Mouse (Mus musculus): ENCODE data around the gene Slc36a2. TPM values are rescaled to one million over a fixed set of nuclear protein-coding genes. Genes with fewer than 3 reads are reported as not detected.

Gene Slc36a2
- total and polyA plus RNA-seq, 3 experiments = 0.04 to 0.17 TPM; not detected in 1

- dilution Hi-C loops (cut with MboI; ENCODE audit: extremely low pct_ligation_motif_present, extremely low pct_unique_long_range_greater_than_20kb, low sequenced_read_pairs) = no loop called here
- H3K4me3 ChIP-seq (replicated peaks in 1 of 3; ENCODE audit: low read depth in 2 of 3, low read length in 2 of 3, poor library complexity in 1 of 3) = no peak overlapping the region
- H3K79me2 ChIP-seq (replicated peaks; ENCODE audit: control insufficient read depth, extremely low read depth, insufficient read depth, poor library complexity, severe bottlenecking) = no peaks in the 10 kb centered on the region
- H3K9ac ChIP-seq (ENCODE audit: insufficient read depth, low read depth) = no peak overlapping the region
- H3K9me3 ChIP-seq (replicated peaks; ENCODE audit: low read length) = no peaks in the 10 kb centered on the region
- no peak overlapping the region for H3K27ac ChIP-seq (ENCODE audit: insufficient read depth, low read depth)
- H3K4me1 ChIP-seq (ENCODE audit: control insufficient read depth in 1 of 2, insufficient read depth in 2 of 2) = peaks cover 18 to 41% of the 10 kb centered on the region in 2 experiments
- no peaks in the 10 kb centered on the region for H3K27me3 ChIP-seq (replicated peaks)
- no peak overlapping the region for H3K4me2 ChIP-seq (ENCODE audit: insufficient read depth, low read depth, poor library complexity, severe bottlenecking)
- TF ChIP-seq UBTF (IDR thresholded peaks at IDR 0.05; ENCODE audit: low read depth, low read length) = no peak
- TF ChIP-seq PAX5 (IDR thresholded peaks at IDR 0.05; ENCODE audit: low read length) = no peak
- TF ChIP-seq CTCF (conservative IDR thresholded peaks at IDR 0.05 in 1 of 2, IDR thresholded peaks at IDR 0.05 in 1 of 2; ENCODE audit: low read depth in 2 of 2, low read length in 2 of 2) = no peak
- TF ChIP-seq USF1 (IDR thresholded peaks at IDR 0.05; ENCODE audit: low read depth, low read length) = no peak
- no peak for TF ChIP-seq ETS1 (conservative IDR thresholded peaks at IDR 0.05; ENCODE audit: low read depth, low read length)
- TF ChIP-seq IRF4 (IDR thresholded peaks at IDR 0.05; ENCODE audit: low read depth, low read length) = no peak
- no peak for TF ChIP-seq MAX (IDR thresholded peaks at IDR 0.05; ENCODE audit: low read length)
- TF ChIP-seq ZMIZ1 (IDR thresholded peaks at IDR 0.05; ENCODE audit: low read depth, low read length) = no peak
- no peak for TF ChIP-seq BHLHE40 (IDR thresholded peaks at IDR 0.05; ENCODE audit: low read depth, low read length)
- TF ChIP-seq ZC3H11A (IDR thresholded peaks at IDR 0.05; ENCODE audit: low read depth, low read length) = no peak
- no peak for TF ChIP-seq MXI1 (IDR thresholded peaks at IDR 0.05; ENCODE audit: low read depth, low read length)
- TF ChIP-seq MAFK (IDR thresholded peaks at IDR 0.05; ENCODE audit: insufficient replicate concordance, low read length) = no peak
- TF ChIP-seq MAZ (IDR thresholded peaks at IDR 0.05; ENCODE audit: low read depth, low read length) = no peak
- TF ChIP-seq ELF1 (IDR thresholded peaks at IDR 0.05; ENCODE audit: low read depth, low read length) = no peak
- no peaks in the 10 kb centered on the region for H3K36me3 ChIP-seq (replicated peaks in 1 of 2; ENCODE audit: control insufficient read depth in 1 of 2, insufficient read depth in 1 of 2, low read length in 1 of 2)
- in situ Hi-C loops (cut with MboI; ENCODE audit: low pct_ligation_motif_present, low pct_unique_long_range_greater_than_20kb, low sequenced_read_pairs) = no loop called here
- DNase-seq (ENCODE audit: extremely low read depth) = no peak
Observed at GRCm38 (mm10) chr11:55126663-55127062, 58.2 kb downstream of the Slc36a2 start.

DNA sequence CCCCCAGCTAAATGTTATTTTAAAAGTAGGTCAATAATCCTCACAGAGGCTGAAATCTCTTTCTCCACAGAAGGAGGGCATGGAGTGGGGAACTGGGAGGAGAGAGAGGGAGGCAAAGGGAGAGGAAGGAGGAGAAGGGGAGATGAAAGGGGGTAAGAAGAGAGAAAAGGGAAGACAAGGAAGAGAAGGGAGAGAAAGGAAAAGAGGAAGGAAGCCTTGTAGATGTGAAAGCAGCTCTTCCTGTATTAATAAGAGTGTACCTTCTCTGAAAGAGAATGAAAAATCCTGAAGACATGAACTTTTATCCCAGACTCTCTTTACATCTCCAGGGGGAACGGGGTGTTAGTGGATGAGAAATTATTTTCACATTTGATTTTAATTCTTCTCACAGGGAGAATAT is 63.4 kb downstream of the Slc36a2 start:
- H3K4me3 ChIP-seq (replicated peaks in 1 of 3; ENCODE audit: low read depth in 2 of 3, low read length in 2 of 3, poor library complexity in 1 of 3) = no peak overlapping the region
- H3K36me3 ChIP-seq (replicated peaks in 1 of 2; ENCODE audit: control insufficient read depth in 1 of 2, insufficient read depth in 1 of 2, low read length in 1 of 2) = no peaks in the 10 kb centered on the region
- in situ Hi-C loops (cut with MboI; ENCODE audit: low pct_ligation_motif_present, low pct_unique_long_range_greater_than_20kb, low sequenced_read_pairs) (no loop called here), dilution Hi-C loops (cut with MboI; ENCODE audit: extremely low pct_ligation_motif_present, extremely low pct_unique_long_range_greater_than_20kb, low sequenced_read_pairs) (no loop called here)
- no peak overlapping the region for H3K27ac ChIP-seq (ENCODE audit: insufficient read depth, low read depth)
- TF ChIP-seq EP300 (IDR thresholded peaks at IDR 0.05; ENCODE audit: low read length) = 0 out of 2 replicates have a peak, but pooled peaks have one; percentile 34
- TF ChIP-seq JUND (conservative IDR thresholded peaks at IDR 0.05; ENCODE audit: low read depth, low read length) = no peak
- DNase-seq (ENCODE audit: extremely low read depth) = no peak
- H3K4me2 ChIP-seq (ENCODE audit: insufficient read depth, low read depth, poor library complexity, severe bottlenecking) = no peak overlapping the region
- H3K9me3 ChIP-seq (replicated peaks; ENCODE audit: low read length) = peaks cover 8% of the 10 kb centered on the region
- no peak overlapping the region for H3K9ac ChIP-seq (ENCODE audit: insufficient read depth, low read depth)
- no peaks in the 10 kb centered on the region for H3K27me3 ChIP-seq (replicated peaks)
- peaks cover 4 to 30% of the 10 kb centered on the region in 2 experiments for H3K4me1 ChIP-seq (ENCODE audit: control insufficient read depth in 1 of 2, insufficient read depth in 2 of 2)
- no peaks in the 10 kb centered on the region for H3K79me2 ChIP-seq (replicated peaks; ENCODE audit: control insufficient read depth, extremely low read depth, insufficient read depth, poor library complexity, severe bottlenecking)
